Mouse (Mus musculus) lung, postnatal 0 days (tissue): Measurements from ENCODE around the gene Ccr2.

ENCODE experiments used
- CTCF ChIP-seq: IDR thresholded peaks from 2 replicates; pipeline ENCODE4 v1.5.1; 2016; ENCODE audit warnings: antibody characterized with exemption, mild to moderate bottlenecking
- EP300 ChIP-seq: IDR thresholded peaks from 2 replicates; pipeline ENCODE4 v1.6.1; 2016; ENCODE audit warnings: antibody characterized with exemption, mild to moderate bottlenecking, control low read depth

DNA sequence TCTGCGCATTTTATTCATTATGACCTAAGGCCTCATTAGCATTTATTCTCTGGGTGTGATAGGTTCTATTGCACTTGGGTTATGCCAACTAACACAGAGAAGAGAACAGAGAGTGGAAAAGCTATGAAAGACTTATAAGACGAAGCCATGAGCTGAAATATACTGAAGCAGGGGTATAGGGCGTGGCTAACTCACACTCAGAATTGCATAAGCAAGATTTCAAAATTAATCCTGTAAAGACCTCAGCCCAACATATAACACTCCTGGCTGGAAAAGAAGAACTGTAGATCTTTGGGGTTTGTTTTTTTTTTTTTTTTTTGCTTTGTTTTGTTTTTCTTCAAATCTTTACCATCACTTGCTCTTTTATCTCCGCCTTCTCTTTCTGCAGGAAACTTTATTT, at the start of gene Ccr2:
- no peak for TF ChIP-seq CTCF
- TF ChIP-seq EP300, result no peak
